In the genomic region with DNA sequence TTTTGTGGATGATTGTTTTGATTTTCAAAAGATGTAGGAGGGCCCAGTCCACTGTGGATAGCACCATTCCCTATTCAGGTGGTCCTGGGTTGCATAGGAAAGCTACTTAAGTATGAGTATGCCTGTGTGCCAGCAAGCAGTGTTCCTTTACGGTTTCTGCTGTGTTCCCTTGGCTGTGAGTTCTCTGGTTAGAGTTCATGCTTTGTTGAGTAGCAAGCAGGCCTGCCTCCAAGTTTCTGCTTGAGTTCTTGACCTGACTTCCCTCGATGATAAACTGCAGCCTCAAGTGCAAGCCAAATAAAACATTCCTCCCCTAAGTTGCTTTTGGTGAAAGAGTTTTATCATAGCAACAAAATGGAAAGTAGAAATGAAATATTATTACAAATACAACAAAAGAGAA, we compare ENCODE assay signal across 12 mouse cellular contexts.
DNase-seq lines count a peak whose midpoint lies in the region; ATAC-seq lines count a peak whose summit lies in the region.
"Had no signal": no experiment of that assay in that cellular context is flagged by ENCODE, and none has a peak within 500 bp of the region (broad histone marks: within the 10 kb centered on the region; RNA-seq: fewer than 3 reads in every experiment).

No protein-coding gene starts in this region.

- H3K4me3 ChIP-seq in embryonic facial prominence, embryonic 14.5 days (ENCODE audit: low read depth, low read length), result no peak overlapping the region
- H3K4me3 ChIP-seq in embryonic facial prominence, embryonic 10.5 days, result no peak overlapping the region
- H3K4me3 ChIP-seq in midbrain, embryonic 10.5 days, result no peak overlapping the region
- H3K4me3 ChIP-seq: hindbrain, embryonic 15.5 days had no signal

- no peaks in the 10 kb centered on the region for H3K9me3 ChIP-seq in embryonic facial prominence, embryonic 14.5 days (ENCODE audit: control insufficient read depth, low read length)
- H3K9me3 ChIP-seq in embryonic facial prominence, embryonic 10.5 days, result no peaks in the 10 kb centered on the region
- H3K9me3 ChIP-seq in midbrain, embryonic 10.5 days (replicated peaks), result no peaks in the 10 kb centered on the region
- H3K9me3 ChIP-seq: hindbrain, embryonic 15.5 days had no signal

- no peak for ATAC-seq in embryonic facial prominence, embryonic 14.5 days (ENCODE audit: low read depth)
- ATAC-seq: liver, postnatal 0 days had no signal

- no peak overlapping the region for H3K4me2 ChIP-seq in embryonic facial prominence, embryonic 14.5 days (ENCODE audit: low read depth, low read length)
- H3K4me2 ChIP-seq: hindbrain, embryonic 15.5 days had no signal

- peak; percentile 25 for DNase-seq in embryonic facial prominence, embryonic 14.5 days (ENCODE audit: low spot score)
- no peak for DNase-seq in embryonic facial prominence, embryonic 10.5 days (ENCODE audit: low spot score)
- peak; percentile 30 for DNase-seq in adrenal gland, postnatal 10 days
- peak; percentile 16 for DNase-seq in heart, postnatal 4 days
- peak; percentile 49 to 50 for DNase-seq in kidney, postnatal 25 days
- no peak for DNase-seq in frontal cortex, postnatal 36 days (ENCODE audit: low spot score in 2 of 2)
- DNase-seq in left cerebral cortex, adult 18-20 months (ENCODE audit: low spot score in 2 of 2), result no peak
- no peak for DNase-seq in midbrain, embryonic 10.5 days (ENCODE audit: low spot score)
- DNase-seq: cerebellum, postnatal 14 days; liver, postnatal 0 days; midbrain, embryonic 14.5 days had no signal

- no peaks in the 10 kb centered on the region for H3K36me3 ChIP-seq in embryonic facial prominence, embryonic 14.5 days (ENCODE audit: control insufficient read depth, insufficient read depth, low read length)
- H3K36me3 ChIP-seq in embryonic facial prominence, embryonic 10.5 days (replicated peaks), result no peaks in the 10 kb centered on the region
- no peaks in the 10 kb centered on the region for H3K36me3 ChIP-seq in midbrain, embryonic 10.5 days
- H3K36me3 ChIP-seq: hindbrain, embryonic 15.5 days had no signal

- no peak overlapping the region for H3K27ac ChIP-seq in embryonic facial prominence, embryonic 14.5 days (replicated peaks; ENCODE audit: low read depth, low read length)
- H3K27ac ChIP-seq in embryonic facial prominence, embryonic 10.5 days (replicated peaks), result no peak overlapping the region
- H3K27ac ChIP-seq in midbrain, embryonic 10.5 days (replicated peaks), result no peak overlapping the region
- H3K27ac ChIP-seq: hindbrain, embryonic 15.5 days had no signal

- H3K9ac ChIP-seq in embryonic facial prominence, embryonic 14.5 days (ENCODE audit: low read depth, low read length), result no peak overlapping the region
- H3K9ac ChIP-seq: hindbrain, embryonic 15.5 days; liver, postnatal 0 days had no signal

- no peaks in the 10 kb centered on the region for H3K4me1 ChIP-seq in embryonic facial prominence, embryonic 14.5 days (ENCODE audit: control insufficient read depth, insufficient read depth, low read length)
- H3K4me1 ChIP-seq in embryonic facial prominence, embryonic 10.5 days, result no peaks in the 10 kb centered on the region
- peaks cover 6% of the 10 kb centered on the region; the same call in 1 of the 2 replicates for H3K4me1 ChIP-seq in midbrain, embryonic 10.5 days
- H3K4me1 ChIP-seq: hindbrain, embryonic 15.5 days had no signal

- H3K27me3 ChIP-seq in embryonic facial prominence, embryonic 14.5 days (replicated peaks; ENCODE audit: control insufficient read depth, insufficient read depth, low read length), result no peaks in the 10 kb centered on the region
- H3K27me3 ChIP-seq in embryonic facial prominence, embryonic 10.5 days (replicated peaks; ENCODE audit: low read depth, poor library complexity, severe bottlenecking), result no peaks in the 10 kb centered on the region
- H3K27me3 ChIP-seq in midbrain, embryonic 10.5 days (ENCODE audit: low read depth, poor library complexity, severe bottlenecking), result no peaks in the 10 kb centered on the region
- H3K27me3 ChIP-seq: hindbrain, embryonic 15.5 days had no signal

- WGBS in embryonic facial prominence, embryonic 14.5 days, result 56% methylated on average over 2 of the region's 2 CpGs
- 83% methylated on average over 2 of the region's 2 CpGs for WGBS in embryonic facial prominence, embryonic 10.5 days
- WGBS in midbrain, embryonic 10.5 days, result 79% methylated on average over 2 of the region's 2 CpGs

Comparison
In these comparisons a context has a peak if more than half of its experiments do, and no peak if none do; other contexts are left out.
1. DNase-seq: peak in embryonic facial prominence, embryonic 14.5 days (single experiment), adrenal gland, postnatal 10 days (single experiment), heart, postnatal 4 days (single experiment) and kidney, postnatal 25 days (2 of 2); none in embryonic facial prominence, embryonic 10.5 days (single experiment), frontal cortex, postnatal 36 days (0 of 2), left cerebral cortex, adult 18-20 months (0 of 2) and midbrain, embryonic 10.5 days (single experiment).